Mouse (Mus musculus) 416B (cell line): ENCODE data around the gene Glipr1l3.
"Not testable (repeated sequence)": the region's sequence is repeated elsewhere in the genome, so short reads cannot be mapped to it uniquely, and the experiment has no call there.

Experiments
- DNase-seq: peaks from one replicate; pipeline ENCODE4 v3.0.0; 2011; ENCODE audit warnings: low read depth

Gene Glipr1l3

DNA sequence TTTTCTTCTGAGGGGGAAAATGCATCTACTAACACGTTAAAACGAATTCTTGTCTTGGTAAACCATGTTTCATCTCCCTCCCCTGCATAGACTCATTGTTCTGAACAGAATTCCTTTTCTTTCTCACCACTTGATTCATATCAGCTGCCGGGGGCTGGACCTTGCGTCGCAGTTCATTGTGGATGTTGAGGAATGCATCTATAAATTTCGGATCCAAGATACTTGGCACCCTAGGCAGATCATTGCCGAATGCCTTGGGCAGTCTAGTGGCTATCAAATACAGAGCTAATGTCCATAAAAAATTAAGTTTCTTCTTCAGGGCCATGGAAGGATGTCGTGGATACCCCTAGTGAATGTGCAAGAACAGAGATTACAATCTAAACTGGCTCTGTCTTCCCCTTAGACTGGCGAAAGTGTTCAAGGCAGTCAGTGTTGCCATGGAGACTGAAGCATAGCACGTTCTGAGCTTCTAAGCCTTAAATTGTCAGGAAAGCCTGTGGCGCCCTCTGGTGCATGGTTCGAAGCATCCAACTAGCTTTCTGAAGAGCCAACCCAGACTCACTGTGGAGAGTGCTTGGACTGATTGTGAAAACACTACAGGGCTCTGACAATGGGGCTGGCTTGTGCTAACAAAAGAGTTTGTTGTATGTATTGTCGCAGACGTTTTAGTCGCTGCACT lies at the start of gene Glipr1l3:
Gene Glipr1l3 (minus strand): TSS at position 446 of the 679 bp plus-strand sequence.
- peak; percentile 83 for DNase-seq

DNA sequence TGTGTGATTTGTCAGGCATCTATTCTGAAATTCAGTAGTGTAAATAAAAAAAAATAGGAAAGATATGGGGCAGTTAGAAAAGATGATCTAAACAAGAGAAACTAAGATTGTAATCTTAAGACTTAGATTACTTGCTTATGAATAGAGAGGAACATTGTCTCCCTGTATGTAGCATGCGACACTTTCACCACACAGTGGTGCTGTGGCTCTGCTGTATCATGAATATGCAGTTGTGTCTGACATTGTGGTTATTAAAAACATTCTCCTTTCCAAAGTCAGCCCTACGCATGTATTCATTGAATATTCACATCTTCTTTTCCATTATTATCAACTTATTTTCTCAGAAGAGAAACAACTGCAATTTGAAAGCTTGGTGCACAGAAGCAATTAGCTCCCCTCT lies 43.3 kb upstream of the Glipr1l3 start:
- peak; percentile 52 for DNase-seq

DNA sequence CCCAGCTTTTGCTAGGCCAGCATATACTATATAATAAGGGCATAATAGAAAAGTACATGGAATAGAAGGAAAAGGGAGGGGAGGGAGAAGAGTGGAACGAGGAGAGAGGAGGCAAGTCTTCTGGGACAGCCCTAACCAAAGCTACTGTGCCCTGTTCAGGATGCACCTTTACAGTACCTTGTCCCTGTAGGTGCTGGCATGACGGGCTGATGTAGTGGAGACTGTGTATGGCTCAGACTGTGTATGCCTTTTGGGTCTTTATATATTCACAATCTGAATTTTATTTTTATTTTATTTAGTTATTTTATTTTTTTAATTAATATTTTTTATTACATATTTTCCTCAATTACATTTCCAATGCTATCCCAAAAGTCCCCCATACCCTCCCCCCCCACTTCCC lies 33.8 kb upstream of the Glipr1l3 start:
- DNase-seq: not testable (repeated sequence)

DNA sequence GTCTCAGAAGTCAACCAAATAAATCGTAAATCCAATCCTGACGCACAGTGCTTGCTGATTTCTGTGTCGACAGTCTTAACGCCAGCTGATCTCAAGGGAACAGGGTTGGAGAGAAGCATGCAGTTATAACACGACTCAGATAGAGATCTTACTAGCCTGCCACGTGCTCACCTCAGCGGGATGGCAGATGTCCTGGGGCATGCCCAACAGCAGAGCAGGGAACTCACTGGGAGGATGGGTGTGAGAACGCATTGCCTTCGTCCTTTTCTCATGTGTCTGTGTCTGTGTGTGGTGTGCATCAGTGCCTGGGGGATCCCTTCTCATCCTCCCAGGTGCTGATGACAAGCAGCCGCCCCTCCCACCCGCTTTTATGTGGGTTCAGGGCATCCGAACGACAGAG lies 16.9 kb upstream of the Glipr1l3 start:
- not testable (repeated sequence) for DNase-seq

DNA sequence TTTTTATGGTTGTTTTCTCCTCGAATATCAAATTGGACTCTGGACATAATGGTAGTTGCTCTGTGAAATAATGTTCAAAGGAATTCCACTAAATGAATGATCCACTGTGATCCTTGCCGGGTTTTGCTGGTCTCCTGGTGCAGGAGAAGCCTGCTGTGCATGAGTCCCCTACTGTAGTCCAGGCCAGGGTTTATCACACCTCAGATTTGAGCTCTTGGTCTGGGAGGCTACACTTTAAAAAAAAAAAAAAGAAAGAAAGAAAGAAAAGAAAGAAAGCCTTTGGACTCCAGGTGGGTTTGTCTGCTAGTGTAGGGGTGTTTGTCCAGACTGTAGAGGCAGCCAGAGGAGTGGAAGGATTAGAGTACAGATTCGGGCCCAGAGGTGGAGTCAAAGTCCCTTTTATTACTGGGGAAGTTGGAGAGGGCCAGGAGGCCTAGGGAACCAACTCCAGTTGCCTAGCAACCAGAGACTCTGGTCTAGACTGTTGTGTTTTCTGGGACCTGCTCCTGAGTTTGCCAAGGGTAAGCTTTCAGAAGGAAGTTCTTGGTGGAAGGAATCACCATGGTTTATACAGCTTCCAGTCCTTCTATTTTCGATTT lies 3.1 kb upstream of the Glipr1l3 start, which contains the start of gene Caps2:
Gene Caps2 (plus strand): TSS at position 454 of the 599 bp plus-strand sequence.
- peak; percentile 21 for DNase-seq

DNA sequence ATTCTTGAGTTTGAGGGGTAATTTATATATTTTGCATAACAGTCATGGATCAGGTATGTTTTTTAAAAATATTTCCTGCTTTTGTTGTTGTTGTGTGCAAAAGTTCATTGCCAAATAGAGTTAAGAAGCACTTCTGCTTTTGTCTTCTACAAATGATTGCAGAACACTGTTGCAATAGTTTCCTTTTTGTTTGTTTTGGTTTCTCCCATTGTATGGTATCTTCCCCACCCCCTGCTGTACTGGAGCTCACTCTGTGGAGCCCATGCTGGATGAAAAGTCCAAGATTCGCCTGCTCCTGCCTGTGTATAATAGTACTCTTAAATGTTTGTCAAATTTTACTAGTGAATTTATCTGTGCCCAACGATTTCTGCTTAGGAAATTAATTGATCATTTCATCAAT lies 20.3 kb downstream of the Glipr1l3 start:
- peak; percentile 64 for DNase-seq

DNA sequence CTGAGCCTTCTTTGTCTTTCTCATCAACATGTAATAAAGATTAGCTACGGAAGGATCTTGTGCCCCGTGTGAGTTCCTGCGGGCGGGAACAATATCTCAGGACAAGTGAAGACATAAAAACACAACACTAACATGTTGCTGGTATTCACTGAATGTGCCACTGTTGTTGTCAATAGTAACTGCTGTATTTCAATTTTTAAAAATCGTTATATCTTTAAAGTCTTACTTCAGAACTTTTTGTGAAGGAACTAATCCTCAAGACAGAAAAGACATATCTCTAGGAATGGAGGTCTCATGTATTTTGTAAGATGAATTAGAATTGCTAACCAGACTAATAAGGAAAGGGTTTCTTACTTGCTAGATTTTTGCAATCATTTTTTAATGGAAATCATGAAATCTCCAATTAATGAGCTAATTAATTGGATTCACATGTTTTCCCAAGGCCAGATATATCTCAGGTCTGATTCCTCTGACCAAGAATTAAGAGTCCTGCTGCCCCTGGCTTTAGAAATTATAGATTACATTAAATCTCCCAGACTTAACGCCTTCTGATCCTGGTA lies 21.2 kb downstream of the Glipr1l3 start:
- peak; percentile 10 for DNase-seq

DNA sequence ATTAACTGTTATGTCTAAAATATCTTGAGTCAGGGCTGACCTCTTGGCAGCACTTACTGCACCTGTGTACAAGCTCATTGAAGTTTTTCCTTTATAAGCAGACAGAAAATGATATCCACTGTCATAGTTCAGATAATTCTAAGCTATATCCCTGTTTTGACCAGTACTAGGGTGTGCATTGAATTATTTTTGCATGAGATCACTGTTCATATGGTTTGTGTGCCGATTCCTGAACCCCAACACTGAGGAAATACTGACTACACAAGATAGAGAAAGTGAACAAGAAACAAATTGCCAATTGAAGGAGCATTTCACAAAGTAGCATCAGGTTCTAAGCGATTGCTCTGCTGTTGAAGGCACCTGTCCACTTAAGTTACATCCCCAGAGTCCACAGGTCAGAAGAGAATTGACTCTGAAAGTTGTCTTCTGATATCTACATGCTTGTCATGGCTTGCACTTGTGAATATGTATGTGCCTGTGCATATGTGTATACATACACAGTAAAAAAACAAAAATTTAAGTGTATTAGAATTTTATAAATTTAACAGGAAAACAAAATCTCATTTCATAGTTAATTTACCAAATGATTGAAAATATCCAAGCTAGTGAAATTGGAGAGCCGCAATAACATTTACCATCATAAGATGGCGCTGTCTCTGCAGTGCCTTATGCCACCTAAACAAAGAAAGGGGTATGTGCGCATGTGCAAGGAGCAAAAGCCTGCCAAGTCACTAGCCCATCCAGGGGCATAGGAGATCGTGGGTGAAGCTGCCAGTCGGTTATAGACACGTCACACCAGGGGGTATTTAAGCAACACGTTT lies 21.9 kb downstream of the Glipr1l3 start:
- peak; percentile 68 for DNase-seq

DNA sequence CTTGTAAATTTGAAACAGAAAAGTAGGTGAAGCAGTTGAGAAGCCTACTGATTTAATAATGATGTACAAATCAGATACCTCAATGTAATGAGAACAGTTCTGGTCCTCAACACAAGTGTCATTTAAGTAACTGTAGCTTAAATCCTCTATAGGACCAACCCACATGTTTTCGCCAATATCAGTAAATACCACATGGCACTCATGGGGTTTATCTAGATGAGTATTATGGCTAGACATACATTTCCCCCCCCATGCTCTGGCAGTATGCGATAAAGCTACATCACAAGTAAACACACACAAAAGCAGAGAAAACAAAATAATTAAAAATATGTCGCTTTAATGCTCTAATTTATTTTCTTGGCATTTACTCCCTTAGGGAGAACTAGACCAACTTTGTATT lies 27.9 kb downstream of the Glipr1l3 start:
- no peak for DNase-seq

DNA sequence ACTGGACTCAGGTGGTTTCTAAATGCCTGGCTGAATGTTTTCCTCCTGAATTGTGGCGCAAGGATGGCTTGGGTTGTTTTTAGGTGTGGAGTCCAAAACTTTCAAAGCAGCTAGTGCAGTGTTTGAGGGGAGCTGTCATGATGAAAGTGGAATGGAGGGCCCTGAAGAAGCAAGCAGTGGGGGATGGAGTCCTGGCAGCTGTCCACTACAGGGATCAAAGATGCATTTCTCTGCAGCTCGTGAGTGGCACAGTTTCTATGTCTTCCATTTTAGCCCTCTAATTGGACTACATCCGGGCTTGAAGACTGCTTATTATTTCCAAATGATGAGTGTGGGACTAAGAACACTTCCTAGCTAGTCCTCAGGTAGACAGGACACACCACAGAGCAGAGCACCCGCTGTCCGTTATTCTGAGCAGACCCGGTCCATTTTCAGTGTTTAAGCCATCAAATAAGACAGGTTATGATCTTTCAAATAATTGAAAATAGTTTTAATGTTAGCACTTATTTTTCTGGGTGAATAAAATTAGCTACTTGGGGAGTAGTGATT lies 32.4 kb downstream of the Glipr1l3 start:
- not testable (repeated sequence) for DNase-seq

DNA sequence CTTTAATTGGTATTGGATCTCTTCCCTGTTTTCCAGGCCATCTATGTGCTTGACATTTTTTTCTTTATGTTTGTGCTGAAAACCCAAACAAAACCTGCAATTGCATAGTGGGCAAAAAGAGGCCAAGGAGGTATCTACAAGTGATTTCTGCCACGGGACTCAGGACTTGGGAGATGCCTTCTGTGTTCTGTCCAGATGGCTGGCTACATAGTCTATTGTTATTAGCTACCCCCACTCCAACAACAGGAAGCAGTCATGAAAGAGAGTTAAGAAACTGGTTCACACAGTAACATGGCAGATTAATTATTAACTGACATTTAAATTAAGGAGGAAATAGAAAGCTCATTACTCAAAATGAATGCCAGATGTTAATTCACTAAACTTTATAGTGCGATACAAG lies 35.0 kb downstream of the Glipr1l3 start:
- DNase-seq: not testable (repeated sequence)

DNA sequence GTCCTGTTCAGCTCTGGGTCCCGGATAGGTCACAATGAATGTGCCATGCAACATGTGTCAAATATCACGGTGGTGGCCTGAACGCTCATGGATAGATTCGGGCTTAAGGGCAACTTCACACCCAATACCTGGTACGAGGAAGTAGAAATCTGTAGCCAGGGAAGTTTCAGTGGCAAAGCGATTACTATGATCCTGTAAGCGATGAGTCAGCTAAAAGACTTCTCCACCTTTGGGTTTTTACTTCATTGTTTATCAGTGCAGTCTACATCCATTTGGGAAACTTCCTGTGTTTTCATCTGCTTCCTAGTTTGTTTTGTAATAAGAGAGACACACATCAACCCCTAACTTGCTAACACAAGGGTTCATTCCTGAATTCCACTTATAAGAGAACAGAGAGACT lies 49.7 kb downstream of the Glipr1l3 start:
- DNase-seq: no peak

DNA sequence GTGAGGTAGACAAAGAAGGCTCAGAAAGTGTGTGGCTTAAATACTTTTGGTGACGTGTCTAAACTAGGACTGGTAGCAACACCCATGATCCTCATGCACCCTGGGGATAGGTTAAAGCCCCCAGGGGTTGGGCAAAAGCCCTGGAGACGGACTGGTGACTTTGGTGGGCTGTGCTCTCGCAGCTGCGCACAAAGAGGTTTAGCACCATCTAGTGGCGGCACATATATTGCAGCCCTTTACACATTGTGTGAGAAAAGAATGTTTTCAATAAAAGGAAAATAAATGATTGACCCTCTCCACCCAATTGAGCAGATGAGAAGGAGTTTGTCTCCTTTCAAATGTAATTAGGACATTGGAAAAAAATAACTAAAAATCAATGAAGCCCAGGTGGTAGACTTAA lies 54.3 kb downstream of the Glipr1l3 start:
- peak; percentile 50 for DNase-seq
